In genomic region chr16:43363751-43364515, GRCm38 (mm10) we compare ENCODE assay signal across 8 mouse cellular contexts.
DNase-seq lines count a peak whose midpoint lies in the region; ATAC-seq lines count a peak whose summit lies in the region.

No protein-coding gene starts in this region.

- no peaks in the 10 kb centered on the region for H3K9me3 ChIP-seq in forebrain, embryonic 11.5 days (ENCODE audit: control insufficient read depth, low read length)
- no peaks in the 10 kb centered on the region for H3K9me3 ChIP-seq in heart, embryonic 16.5 days (replicated peaks; ENCODE audit: control insufficient read depth, low read length)

- no peaks in the 10 kb centered on the region for H3K27me3 ChIP-seq in forebrain, embryonic 11.5 days (ENCODE audit: control insufficient read depth, insufficient read depth, low read length)
- no peaks in the 10 kb centered on the region for H3K27me3 ChIP-seq in heart, embryonic 16.5 days (ENCODE audit: control insufficient read depth, insufficient read depth, low read length)

- no peak overlapping the region for H3K4me2 ChIP-seq in forebrain, embryonic 11.5 days (ENCODE audit: low read depth, low read length, severe bottlenecking)
- peak overlapping the region; percentile 61 for H3K4me2 ChIP-seq in heart, embryonic 16.5 days (ENCODE audit: low read depth, low read length)

- WGBS in forebrain, embryonic 11.5 days = 39% methylated on average over 7 of the region's 7 CpGs
- WGBS in heart, embryonic 16.5 days = 7% methylated on average over 7 of the region's 7 CpGs

- no peaks in the 10 kb centered on the region for H3K36me3 ChIP-seq in forebrain, embryonic 11.5 days (ENCODE audit: control insufficient read depth, insufficient read depth, low read length)
- H3K36me3 ChIP-seq in heart, embryonic 16.5 days (ENCODE audit: control insufficient read depth, insufficient read depth) = no peaks in the 10 kb centered on the region

- no peak overlapping the region for H3K4me3 ChIP-seq in forebrain, embryonic 11.5 days (ENCODE audit: low read depth, low read length)
- peak overlapping the region; percentile 36 for H3K4me3 ChIP-seq in heart, embryonic 16.5 days (ENCODE audit: low read length)

- no peak overlapping the region for H3K27ac ChIP-seq in forebrain, embryonic 11.5 days (ENCODE audit: low read depth, low read length)
- peak overlapping the region; percentile 94 for H3K27ac ChIP-seq in heart, embryonic 16.5 days (ENCODE audit: low read length)

- H3K4me1 ChIP-seq in forebrain, embryonic 11.5 days (replicated peaks; ENCODE audit: control insufficient read depth, insufficient read depth, low read length) = 0 out of 2 replicates have a peak, but pooled peaks cover 2% of the 10 kb centered on the region
- peaks cover 19% of the 10 kb centered on the region for H3K4me1 ChIP-seq in heart, embryonic 16.5 days (ENCODE audit: control insufficient read depth, insufficient read depth, low read length)

- 0 out of 2 replicates have a peak, but pooled peaks have one; percentile 49 for ATAC-seq in forebrain, embryonic 11.5 days (replicated peaks; ENCODE audit: low FRiP score)
- ATAC-seq in heart, embryonic 16.5 days (replicated peaks; ENCODE audit: extremely low read depth, insufficient read depth, low FRiP score) = peak; percentile 92

- DNase-seq in urinary bladder, adult 18-20 months (ENCODE audit: low spot score in 2 of 2) = peak; percentile 18 to 36
- DNase-seq in urinary bladder, postnatal 10 days (ENCODE audit: low spot score) = no peak
- DNase-seq in forebrain, embryonic 11.5 days (ENCODE audit: low spot score) = no peak
- DNase-seq in kidney, postnatal 4 days = peak; percentile 64 to 76
- DNase-seq in lung, adult 18-20 months = peak; percentile 45 to 71
- peak; percentile 44 for DNase-seq in retina, embryonic 14.5 days (ENCODE audit: low spot score)
- no peak for DNase-seq in thymus, postnatal 25 days

- peak overlapping the region; percentile 33; the same call in 1 of the 2 replicates for H3K9ac ChIP-seq in forebrain, embryonic 11.5 days (ENCODE audit: low read length)
- H3K9ac ChIP-seq in heart, embryonic 16.5 days (ENCODE audit: low read length) = peak overlapping the region; percentile 68

Comparison
In these comparisons a context has a peak if more than half of its experiments do, and no peak if none do; other contexts are left out.
1. DNase-seq: peak in urinary bladder, adult 18-20 months (2 of 2), kidney, postnatal 4 days (2 of 2), lung, adult 18-20 months (2 of 2) and retina, embryonic 14.5 days (single experiment); none in urinary bladder, postnatal 10 days (single experiment), forebrain, embryonic 11.5 days (single experiment) and thymus, postnatal 25 days (single experiment).